Comparison of ENCODE assay signal across 11 mouse cellular contexts in the genomic region with DNA sequence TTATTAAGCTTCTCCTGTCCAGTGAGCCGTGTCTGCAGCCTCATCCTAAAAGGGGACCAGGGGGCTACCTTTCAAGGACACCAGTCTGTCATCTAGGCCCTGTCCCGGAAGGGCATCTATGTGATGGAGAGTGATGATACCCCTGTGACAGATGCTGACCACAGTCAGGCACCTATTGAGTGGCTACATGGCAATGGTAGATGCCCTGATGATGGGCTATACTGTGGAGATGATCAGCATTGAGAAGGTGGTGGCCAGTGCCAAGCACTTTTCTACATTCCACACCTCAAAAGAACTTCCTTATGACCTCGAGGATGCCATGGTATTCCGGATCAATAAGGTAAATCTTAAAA.
DNase-seq lines count a peak whose midpoint lies in the region; ATAC-seq lines count a peak whose summit lies in the region.
"Had no signal": no experiment of that assay in that cellular context is flagged by ENCODE, and none has a peak within 500 bp of the region (broad histone marks: within the 10 kb centered on the region; RNA-seq: fewer than 3 reads in every experiment).

No protein-coding gene starts in this region.

- WGBS in heart, embryonic 11.5 days (ENCODE audit: insufficient replicate concordance): 83% methylated on average over 4 of the region's 4 CpGs
- WGBS in neural tube, embryonic 11.5 days: 81% methylated on average over 4 of the region's 4 CpGs
- 84% methylated on average over 4 of the region's 4 CpGs for WGBS in limb, embryonic 12.5 days
- 80% methylated on average over 4 of the region's 4 CpGs for WGBS in stomach, embryonic 16.5 days

- no peak for DNase-seq in heart, adult 18-20 months
- no peak for DNase-seq in neural tube, embryonic 11.5 days (ENCODE audit: low spot score)
- no peak for DNase-seq in neural tube, embryonic 10.5 days (ENCODE audit: extremely low spot score, low spot score)
- no peak for DNase-seq in frontal cortex, postnatal 25 days (ENCODE audit: low spot score in 2 of 2)
- no peak for DNase-seq in cerebellum, postnatal 25 days
- DNase-seq: gastrocnemius, postnatal 25 days; layer of hippocampus, adult 9-11 months; lung, adult 2 months had no signal

- no peak for ATAC-seq in heart, embryonic 11.5 days (replicated peaks; ENCODE audit: insufficient number of reproducible peaks, low FRiP score, low TSS enrichment)
- no peak for ATAC-seq in neural tube, embryonic 11.5 days (ENCODE audit: insufficient read depth, low FRiP score, low TSS enrichment)
- ATAC-seq in limb, embryonic 12.5 days (ENCODE audit: insufficient number of reproducible peaks, insufficient read depth, low FRiP score, low TSS enrichment, low read depth): no peak
- ATAC-seq in stomach, embryonic 16.5 days (ENCODE audit: insufficient read depth, low FRiP score): no peak

- no peaks in the 10 kb centered on the region for H3K36me3 ChIP-seq in heart, embryonic 11.5 days (ENCODE audit: control insufficient read depth, insufficient read depth, low read length)
- no peaks in the 10 kb centered on the region; the same call in 1 of the 2 replicates for H3K36me3 ChIP-seq in neural tube, embryonic 11.5 days (ENCODE audit: control insufficient read depth, insufficient read depth, low read length)
- peaks cover 20% of the 10 kb centered on the region for H3K36me3 ChIP-seq in limb, embryonic 12.5 days
- no peaks in the 10 kb centered on the region for H3K36me3 ChIP-seq in stomach, embryonic 16.5 days (ENCODE audit: control insufficient read depth, insufficient read depth, low read length)

- peak overlapping the region; percentile 67 for H3K9ac ChIP-seq in heart, embryonic 11.5 days (ENCODE audit: low read depth, low read length)
- H3K9ac ChIP-seq in neural tube, embryonic 11.5 days (ENCODE audit: low read length): peak overlapping the region; percentile 86
- peak overlapping the region; percentile 70 for H3K9ac ChIP-seq in limb, embryonic 12.5 days (replicated peaks)
- peak overlapping the region; percentile 74; the same call in 1 of the 2 replicates for H3K9ac ChIP-seq in stomach, embryonic 16.5 days (ENCODE audit: low read length)

- H3K27ac ChIP-seq in heart, embryonic 11.5 days (ENCODE audit: low read depth, low read length): no peak overlapping the region
- no peak overlapping the region for H3K27ac ChIP-seq in neural tube, embryonic 11.5 days (ENCODE audit: low read depth, low read length)
- H3K27ac ChIP-seq in limb, embryonic 12.5 days: no peak overlapping the region
- H3K27ac ChIP-seq in stomach, embryonic 16.5 days (ENCODE audit: low read length): no peak overlapping the region

- peak overlapping the region; percentile 79 for H3K4me2 ChIP-seq in heart, embryonic 11.5 days
- peak overlapping the region; percentile 59 for H3K4me2 ChIP-seq in neural tube, embryonic 11.5 days (ENCODE audit: low read depth)
- H3K4me2 ChIP-seq in limb, embryonic 12.5 days: peak overlapping the region; percentile 70
- peak overlapping the region; percentile 60; the same call in 1 of the 2 replicates for H3K4me2 ChIP-seq in stomach, embryonic 16.5 days (ENCODE audit: low read depth, low read length)

- H3K9me3 ChIP-seq in heart, embryonic 11.5 days (replicated peaks; ENCODE audit: control insufficient read depth, low read length): no peaks in the 10 kb centered on the region
- no peaks in the 10 kb centered on the region for H3K9me3 ChIP-seq in neural tube, embryonic 11.5 days (ENCODE audit: control insufficient read depth, low read length)
- peaks cover 10% of the 10 kb centered on the region; the same call in 1 of the 2 replicates for H3K9me3 ChIP-seq in limb, embryonic 12.5 days
- H3K9me3 ChIP-seq in stomach, embryonic 16.5 days (replicated peaks; ENCODE audit: control insufficient read depth, low read length): no peaks in the 10 kb centered on the region

- H3K4me3 ChIP-seq in heart, embryonic 11.5 days (ENCODE audit: low read depth, low read length): peak overlapping the region; percentile 43; the same call in 1 of the 2 replicates
- H3K4me3 ChIP-seq in neural tube, embryonic 11.5 days (ENCODE audit: low read depth, low read length): peak overlapping the region; percentile 35; the same call in 1 of the 2 replicates
- H3K4me3 ChIP-seq in limb, embryonic 12.5 days (replicated peaks): peak overlapping the region; percentile 38
- H3K4me3 ChIP-seq in stomach, embryonic 16.5 days (replicated peaks; ENCODE audit: low read length): peak overlapping the region; percentile 36; the same call in 1 of the 2 replicates

- no peaks in the 10 kb centered on the region for H3K27me3 ChIP-seq in heart, embryonic 11.5 days (ENCODE audit: control insufficient read depth, insufficient read depth, low read length)
- no peaks in the 10 kb centered on the region for H3K27me3 ChIP-seq in neural tube, embryonic 11.5 days (ENCODE audit: control insufficient read depth, insufficient read depth, low read length)
- 0 out of 2 replicates have a peak, but pooled peaks cover 8% of the 10 kb centered on the region for H3K27me3 ChIP-seq in limb, embryonic 12.5 days
- H3K27me3 ChIP-seq in stomach, embryonic 16.5 days (ENCODE audit: control insufficient read depth, insufficient read depth, low read length): no peaks in the 10 kb centered on the region; the same call in 1 of the 2 replicates

- peaks cover 5% of the 10 kb centered on the region; the same call in 1 of the 2 replicates for H3K4me1 ChIP-seq in heart, embryonic 11.5 days (ENCODE audit: control insufficient read depth, insufficient read depth, low read length)
- H3K4me1 ChIP-seq in neural tube, embryonic 11.5 days (ENCODE audit: control insufficient read depth, insufficient read depth, low read length): no peaks in the 10 kb centered on the region
- H3K4me1 ChIP-seq in limb, embryonic 12.5 days (replicated peaks): peaks cover 17% of the 10 kb centered on the region; the same call in 1 of the 2 replicates
- peaks cover 7% of the 10 kb centered on the region; the same call in 1 of the 2 replicates for H3K4me1 ChIP-seq in stomach, embryonic 16.5 days (ENCODE audit: control insufficient read depth, insufficient read depth, low read length)
